Mouse (Mus musculus) erythroblast, adult 5-6 weeks (primary cell): ENCODE data around the gene Tpsg1. TPM values are rescaled to one million over a fixed set of nuclear protein-coding genes. Genes with fewer than 3 reads are reported as not detected.

Experiments used
- ATAC-seq: replicated peaks from 2 replicates; pipeline ENCODE4 v1.8.0; 2016; ENCODE audit warnings: moderate number of reproducible peaks, mild to moderate bottlenecking, moderate TSS enrichment, inconsistent platforms; ENCODE audit not compliant: poor library complexity, low FRiP score, severe bottlenecking
- total RNA-seq, 2 experiments: library from RNA; stranded (forward) in 1 of 2; stranded (reverse) in 1 of 2; fragments of 150-400 nt in 1 of 2; fragments of 200-764, 138-1000 nt in 1 of 2; gene quantifications; 2 replicates each; pipeline versions ENCODE4 v1.2.3 to v1.2.4; 2015 to 2017; ENCODE audit warnings: low replicate concordance in 2 of 2

Tpsg1 gene
- total RNA-seq, 2 experiments from 2014 or later = not detected

GRCm38 (mm10) chr17:25405224-25405895, 36.3 kb downstream of the Tpsg1 start:
- ATAC-seq = no peak

GRCm38 (mm10) chr17:25406011-25406441, 37.0 kb downstream of the Tpsg1 start:
- no peak for ATAC-seq

- ATAC-seq = no peak
Observed at GRCm38 (mm10) chr17:25407352-25407751, 38.3 kb downstream of the Tpsg1 start.

GRCm38 (mm10) chr17:25408302-25408999, 39.4 kb downstream of the Tpsg1 start:
- ATAC-seq = no peak

- ATAC-seq = no peak
Observed at GRCm38 (mm10) chr17:25409621-25410020, 40.5 kb downstream of the Tpsg1 start.

- no peak for ATAC-seq
Observed at GRCm38 (mm10) chr17:25410180-25410579, 41.1 kb downstream of the Tpsg1 start.

GRCm38 (mm10) chr17:25410786-25411185, 41.7 kb downstream of the Tpsg1 start:
- ATAC-seq = no peak

- ATAC-seq = no peak
Observed at GRCm38 (mm10) chr17:25411251-25411650, 42.2 kb downstream of the Tpsg1 start.

- ATAC-seq = no peak
Observed at GRCm38 (mm10) chr17:25414209-25414608, 45.1 kb downstream of the Tpsg1 start.

GRCm38 (mm10) chr17:25414917-25415316, 45.8 kb downstream of the Tpsg1 start:
- ATAC-seq = no peak

- ATAC-seq = no peak
Observed at GRCm38 (mm10) chr17:25415421-25415913, 46.4 kb downstream of the Tpsg1 start.

GRCm38 (mm10) chr17:25416219-25416618, 47.1 kb downstream of the Tpsg1 start:
- ATAC-seq = no peak

GRCm38 (mm10) chr17:25417990-25418389, 48.9 kb downstream of the Tpsg1 start:
- no peak for ATAC-seq

- no peak for ATAC-seq
Observed at GRCm38 (mm10) chr17:25418926-25419325, 49.9 kb downstream of the Tpsg1 start.

GRCm38 (mm10) chr17:25420998-25421397, 51.9 kb downstream of the Tpsg1 start:
- no peak for ATAC-seq

Other genes starting within 250 kb of the Tpsg1 start
- gene Ptx4, start 248.5 kb upstream of the Tpsg1 start, total RNA-seq (2015; ENCODE audit: low replicate concordance) = not detected in 2 replicates
- not detected in 2 replicates for gene Ptx4, start 248.5 kb upstream of the Tpsg1 start, total RNA-seq (2017; ENCODE audit: low replicate concordance)
- 3.7 and 8.6 TPM in 2 replicates for gene Clcn7, start 235.9 kb upstream of the Tpsg1 start, total RNA-seq (2015; ENCODE audit: low replicate concordance)
- gene Clcn7, start 235.9 kb upstream of the Tpsg1 start, total RNA-seq (2017; ENCODE audit: low replicate concordance) = 6.0 and 9.1 TPM in 2 replicates
- gene Ccdc154, start 206.8 kb upstream of the Tpsg1 start, total RNA-seq (2015; ENCODE audit: low replicate concordance) = not detected in 2 replicates
- gene Ccdc154, start 206.8 kb upstream of the Tpsg1 start, total RNA-seq (2017; ENCODE audit: low replicate concordance) = 0.28 TPM in 1 of 2 replicates, not detected in the other
- gene Gm38655, start 193.8 kb upstream of the Tpsg1 start, total RNA-seq (2015; ENCODE audit: low replicate concordance) = not detected in 2 replicates
- gene Gm38655, start 193.8 kb upstream of the Tpsg1 start, total RNA-seq (2017; ENCODE audit: low replicate concordance) = not detected in 2 replicates
- gene BC003965, start 184.7 kb upstream of the Tpsg1 start, total RNA-seq (2015; ENCODE audit: low replicate concordance) = 6.5 TPM in 2 replicates
- gene BC003965, start 184.7 kb upstream of the Tpsg1 start, total RNA-seq (2017; ENCODE audit: low replicate concordance) = 2.2 and 2.9 TPM in 2 replicates
- gene Unkl, start 180.9 kb upstream of the Tpsg1 start, total RNA-seq (2015; ENCODE audit: low replicate concordance) = 5.6 and 8.1 TPM in 2 replicates
- gene Unkl, start 180.9 kb upstream of the Tpsg1 start, total RNA-seq (2017; ENCODE audit: low replicate concordance) = 8.2 and 16.3 TPM in 2 replicates
- 6.0 and 6.3 TPM in 2 replicates for gene Gnptg, start 129.1 kb upstream of the Tpsg1 start, total RNA-seq (2015; ENCODE audit: low replicate concordance)
- gene Gnptg, start 129.1 kb upstream of the Tpsg1 start, total RNA-seq (2017; ENCODE audit: low replicate concordance) = 3.6 and 3.7 TPM in 2 replicates
- 3.1 and 3.6 TPM in 2 replicates for gene Tsr3, start 129.1 kb upstream of the Tpsg1 start, total RNA-seq (2015; ENCODE audit: low replicate concordance)
- 5.2 and 8.6 TPM in 2 replicates for gene Tsr3, start 129.1 kb upstream of the Tpsg1 start, total RNA-seq (2017; ENCODE audit: low replicate concordance)
- gene Baiap3, start 112.9 kb upstream of the Tpsg1 start, total RNA-seq (2015; ENCODE audit: low replicate concordance) = 1.5 TPM in 1 of 2 replicates, not detected in the other
- 0.42 TPM in 1 of 2 replicates, not detected in the other for gene Baiap3, start 112.9 kb upstream of the Tpsg1 start, total RNA-seq (2017; ENCODE audit: low replicate concordance)
- 81.3 and 118 TPM in 2 replicates for gene Ube2i, start 94.7 kb upstream of the Tpsg1 start, total RNA-seq (2015; ENCODE audit: low replicate concordance)
- 58.7 and 64.3 TPM in 2 replicates for gene Ube2i, start 94.7 kb upstream of the Tpsg1 start, total RNA-seq (2017; ENCODE audit: low replicate concordance)
- gene Prss34, start 70.9 kb upstream of the Tpsg1 start, total RNA-seq (2015; ENCODE audit: low replicate concordance) = 153 and 185 TPM in 2 replicates
- 68.4 and 78.9 TPM in 2 replicates for gene Prss34, start 70.9 kb upstream of the Tpsg1 start, total RNA-seq (2017; ENCODE audit: low replicate concordance)
- not detected in 2 replicates for gene Prss28, start 60.6 kb upstream of the Tpsg1 start, total RNA-seq (2015; ENCODE audit: low replicate concordance)
- not detected in 2 replicates for gene Prss28, start 60.6 kb upstream of the Tpsg1 start, total RNA-seq (2017; ENCODE audit: low replicate concordance)
- gene Prss29, start 50.6 kb upstream of the Tpsg1 start, total RNA-seq (2015; ENCODE audit: low replicate concordance) = not detected in 2 replicates
- not detected in 2 replicates for gene Prss29, start 50.6 kb upstream of the Tpsg1 start, total RNA-seq (2017; ENCODE audit: low replicate concordance)
- gene Tpsab1, start 23.7 kb upstream of the Tpsg1 start, total RNA-seq (2015; ENCODE audit: low replicate concordance) = not detected in 2 replicates
- gene Tpsab1, start 23.7 kb upstream of the Tpsg1 start, total RNA-seq (2017; ENCODE audit: low replicate concordance) = not detected in 2 replicates
- not detected in 2 replicates for gene Tpsb2, start 3.0 kb upstream of the Tpsg1 start, total RNA-seq (2015; ENCODE audit: low replicate concordance)
- gene Tpsb2, start 3.0 kb upstream of the Tpsg1 start, total RNA-seq (2017; ENCODE audit: low replicate concordance) = not detected in 2 replicates
- 0.21 TPM in 1 of 2 replicates, not detected in the other for gene Cacna1h, start 64.5 kb downstream of the Tpsg1 start, total RNA-seq (2015; ENCODE audit: low replicate concordance)
- under 0.01 and 0.43 TPM in 2 replicates for gene Cacna1h, start 64.5 kb downstream of the Tpsg1 start, total RNA-seq (2017; ENCODE audit: low replicate concordance)
- gene Tekt4, start 85.3 kb downstream of the Tpsg1 start, total RNA-seq (2015; ENCODE audit: low replicate concordance) = not detected in 2 replicates
- not detected in 2 replicates for gene Tekt4, start 85.3 kb downstream of the Tpsg1 start, total RNA-seq (2017; ENCODE audit: low replicate concordance)
- gene Sstr5, start 128.0 kb downstream of the Tpsg1 start, total RNA-seq (2015; ENCODE audit: low replicate concordance) = not detected in 2 replicates
- gene Sstr5, start 128.0 kb downstream of the Tpsg1 start, total RNA-seq (2017; ENCODE audit: low replicate concordance) = not detected in 2 replicates
- not detected in 2 replicates for gene Sox8, start 201.4 kb downstream of the Tpsg1 start, total RNA-seq (2015; ENCODE audit: low replicate concordance)
- 0.17 TPM in 1 of 2 replicates, not detected in the other for gene Sox8, start 201.4 kb downstream of the Tpsg1 start, total RNA-seq (2017; ENCODE audit: low replicate concordance)
- 2.7 and 7.1 TPM in 2 replicates for gene Lmf1, start 209.8 kb downstream of the Tpsg1 start, total RNA-seq (2015; ENCODE audit: low replicate concordance)
- gene Lmf1, start 209.8 kb downstream of the Tpsg1 start, total RNA-seq (2017; ENCODE audit: low replicate concordance) = 1.5 and 1.8 TPM in 2 replicates